Mouse (Mus musculus): ENCODE measurements around the gene Atxn1. TPM values are rescaled to one million over a fixed set of nuclear protein-coding genes. Genes with fewer than 3 reads are reported as not detected.

The Atxn1 gene
- polyA plus RNA-seq, 1 experiment = 16.7 TPM

DNA sequence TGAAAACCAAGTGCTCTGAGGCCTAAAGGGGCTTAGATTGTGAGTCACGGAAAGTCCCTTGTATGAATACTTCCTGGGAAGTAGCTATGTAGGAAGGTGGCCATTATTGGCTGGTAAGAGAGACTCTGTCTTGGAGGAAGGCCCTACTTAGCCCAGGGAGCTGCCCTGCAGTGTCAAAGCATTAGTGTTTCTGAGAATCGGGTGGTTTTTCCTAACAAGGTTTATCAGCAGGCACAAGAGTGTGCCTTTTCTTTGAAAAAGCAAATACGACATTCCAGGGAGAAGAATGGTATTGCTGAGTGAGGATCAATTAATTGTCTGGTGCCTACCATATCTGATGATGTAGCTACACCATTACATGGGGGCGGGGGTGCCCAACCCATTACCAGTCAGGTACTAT, 417.9 kb downstream of the Atxn1 start:
- H3K4me3 ChIP-seq (replicated peaks; ENCODE audit: extremely low read depth, low read depth, low read length) = no peak overlapping the region
- no peak for DNase-seq
- WGBS = 81% methylated on average over 4 of the region's 4 CpGs
- TF ChIP-seq CTCF (IDR thresholded peaks at IDR 0.05; ENCODE audit: insufficient read depth, low read length) = no peak
- TF ChIP-seq POLR2A (IDR thresholded peaks at IDR 0.05; ENCODE audit: borderline replicate concordance, extremely low read depth, low read depth, low read length) = no peak
- no peaks in the 10 kb centered on the region for H3K4me1 ChIP-seq (ENCODE audit: control insufficient read depth, insufficient read depth, low read length)

DNA sequence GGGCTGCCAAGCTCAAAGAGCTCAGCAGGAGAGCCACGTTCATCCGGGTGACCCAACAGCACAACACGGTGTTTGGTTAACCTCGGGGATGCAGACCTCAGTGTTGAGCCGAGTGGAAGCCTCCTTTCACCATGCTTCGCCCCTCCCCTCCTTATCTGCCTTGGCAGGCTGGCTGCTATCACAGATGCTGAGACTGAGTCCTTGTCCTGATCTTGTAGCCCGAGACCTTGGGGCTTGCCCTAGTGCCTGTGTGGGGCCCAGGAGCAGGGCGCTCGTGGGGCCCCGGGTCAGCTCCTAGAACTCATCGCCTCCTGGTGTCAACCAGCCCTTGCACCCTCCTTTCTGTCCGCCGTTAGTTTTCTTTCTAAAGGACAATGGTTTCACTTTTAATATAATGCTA, 418.8 kb downstream of the Atxn1 start:
- no peak for DNase-seq
- Histone ChIP-seq H3K4me1 (ENCODE audit: control insufficient read depth, insufficient read depth, low read length) (no peaks in the 10 kb centered on the region), H3K4me3 (replicated peaks; ENCODE audit: extremely low read depth, low read depth, low read length) (no peak overlapping the region)
- 78% methylated on average over 13 of the region's 13 CpGs for WGBS
- TF ChIP-seq CTCF (IDR thresholded peaks at IDR 0.05; ENCODE audit: insufficient read depth, low read length) (no peak), POLR2A (IDR thresholded peaks at IDR 0.05; ENCODE audit: borderline replicate concordance, extremely low read depth, low read depth, low read length) (no peak)

DNA sequence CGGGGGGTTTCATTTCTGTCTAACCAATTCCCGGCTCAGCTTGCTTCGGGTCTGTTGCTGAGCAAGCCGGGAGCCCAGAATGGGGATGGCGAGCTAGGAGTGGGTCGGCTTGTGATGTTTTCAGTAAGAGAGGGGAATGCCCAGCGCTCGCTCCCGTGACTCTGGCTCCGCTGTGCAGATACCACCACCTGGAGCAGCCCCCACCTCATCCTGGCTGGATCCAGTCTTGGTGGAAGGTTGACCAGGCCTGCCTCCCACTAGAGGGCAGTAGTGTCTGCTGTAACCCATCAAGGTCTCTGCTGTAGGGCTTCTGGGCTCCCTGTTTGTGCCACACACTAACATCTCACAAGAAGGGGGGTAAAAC, 425.6 kb downstream of the Atxn1 start:
- WGBS = 28% methylated on average over 10 of the region's 10 CpGs
- TF ChIP-seq CTCF (IDR thresholded peaks at IDR 0.05; ENCODE audit: insufficient read depth, low read length) = peak; percentile 86
- no peak for TF ChIP-seq POLR2A (IDR thresholded peaks at IDR 0.05; ENCODE audit: borderline replicate concordance, extremely low read depth, low read depth, low read length)
- H3K4me3 ChIP-seq (replicated peaks; ENCODE audit: extremely low read depth, low read depth, low read length) = no peak overlapping the region
- peak; percentile 68 for DNase-seq
- H3K4me1 ChIP-seq (ENCODE audit: control insufficient read depth, insufficient read depth, low read length) = peaks cover 3% of the 10 kb centered on the region; the same call in 1 of the 2 replicates

DNA sequence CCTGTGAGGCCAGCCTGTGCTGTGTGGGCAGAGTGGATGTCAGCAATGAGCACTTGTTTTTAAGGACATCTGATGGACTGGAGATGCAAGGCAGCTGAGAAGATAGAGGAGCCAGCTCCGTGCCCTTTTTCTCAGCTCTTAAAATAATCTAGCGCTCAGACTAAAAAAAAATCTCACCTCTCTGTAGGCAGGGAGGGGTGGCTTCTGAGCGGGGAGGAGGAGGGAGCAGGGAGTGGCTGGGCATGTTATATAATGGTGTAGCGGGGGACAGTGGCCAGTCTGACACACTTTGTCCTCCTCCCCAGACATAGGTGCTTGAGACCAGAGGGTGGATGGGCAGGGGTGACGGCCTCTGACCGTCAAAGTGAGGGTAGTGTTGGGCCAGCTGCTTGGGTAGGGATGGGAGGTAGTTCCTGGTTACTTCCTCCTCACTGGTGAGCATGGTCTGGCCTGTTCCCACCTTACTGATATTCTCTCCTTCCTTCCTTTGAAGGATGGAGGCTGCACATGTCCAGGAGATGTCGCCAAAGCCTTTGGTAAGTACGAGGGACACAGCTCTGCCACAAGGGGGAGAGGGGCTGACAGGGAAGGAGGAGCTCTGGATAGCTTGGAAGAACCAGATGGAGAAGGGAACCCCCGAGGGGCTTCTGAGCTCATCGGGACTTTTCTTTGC, 426.1 kb downstream of the Atxn1 start:
- Histone ChIP-seq H3K4me1 (ENCODE audit: control insufficient read depth, insufficient read depth, low read length) (peaks cover 3% of the 10 kb centered on the region; the same call in 1 of the 2 replicates), H3K4me3 (replicated peaks; ENCODE audit: extremely low read depth, low read depth, low read length) (no peak overlapping the region)
- no peak for TF ChIP-seq POLR2A (IDR thresholded peaks at IDR 0.05; ENCODE audit: borderline replicate concordance, extremely low read depth, low read depth, low read length)
- peak; percentile 78 for TF ChIP-seq CTCF (IDR thresholded peaks at IDR 0.05; ENCODE audit: insufficient read depth, low read length)
- WGBS = 30% methylated on average over 10 of the region's 10 CpGs
- peak; percentile 40 for DNase-seq

DNA sequence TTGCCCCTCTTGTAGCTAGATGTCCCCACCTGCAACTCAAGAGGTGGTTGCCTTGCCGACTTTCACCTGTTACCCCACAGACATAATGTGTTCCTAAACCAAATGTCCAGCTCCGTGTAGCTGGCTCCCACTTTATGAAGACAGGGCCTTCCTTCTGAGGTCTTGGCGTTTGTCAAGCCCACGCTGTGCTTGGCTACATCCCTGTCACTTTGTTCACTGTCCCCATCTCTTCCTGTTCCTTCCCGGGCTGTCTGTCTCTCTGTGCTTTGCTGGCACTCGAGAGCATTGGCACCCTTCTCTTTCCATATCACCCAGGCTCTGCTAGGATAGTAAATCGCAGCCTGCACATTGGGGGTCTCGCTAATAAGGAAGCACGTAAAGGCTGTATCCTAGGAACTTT, 426.7 kb downstream of the Atxn1 start:
- TF ChIP-seq CTCF (IDR thresholded peaks at IDR 0.05; ENCODE audit: insufficient read depth, low read length) (no peak), POLR2A (IDR thresholded peaks at IDR 0.05; ENCODE audit: borderline replicate concordance, extremely low read depth, low read depth, low read length) (no peak)
- Histone ChIP-seq H3K4me3 (replicated peaks; ENCODE audit: extremely low read depth, low read depth, low read length) (no peak overlapping the region), H3K4me1 (ENCODE audit: control insufficient read depth, insufficient read depth, low read length) (peaks cover 3% of the 10 kb centered on the region; the same call in 1 of the 2 replicates)
- DNase-seq = no peak
- 64% methylated on average over 9 of the region's 9 CpGs for WGBS

DNA sequence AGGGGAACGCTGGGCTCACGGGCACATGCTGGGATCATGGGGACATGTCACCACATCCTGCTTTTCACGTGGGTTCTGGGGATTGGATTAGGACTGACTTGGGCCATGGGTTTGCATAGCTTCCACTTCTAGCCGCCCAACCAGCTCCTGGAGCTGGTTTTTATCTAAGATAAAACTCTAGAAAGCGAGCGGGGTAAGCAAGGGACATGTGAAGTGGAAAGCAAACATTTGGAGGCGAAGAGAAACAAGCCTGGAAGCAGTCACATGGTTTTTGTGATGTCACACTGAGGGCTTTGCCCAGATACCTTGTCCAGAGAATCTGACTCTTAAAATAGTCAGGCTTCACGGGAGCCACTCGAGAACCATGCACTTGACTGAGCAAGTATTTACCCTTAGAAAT, 427.7 kb downstream of the Atxn1 start:
- WGBS = 64% methylated on average over 9 of the region's 9 CpGs
- peaks cover 3% of the 10 kb centered on the region; the same call in 1 of the 2 replicates for H3K4me1 ChIP-seq (ENCODE audit: control insufficient read depth, insufficient read depth, low read length)
- peak; percentile 66 for DNase-seq
- no peak overlapping the region for H3K4me3 ChIP-seq (replicated peaks; ENCODE audit: extremely low read depth, low read depth, low read length)
- TF ChIP-seq CTCF (IDR thresholded peaks at IDR 0.05; ENCODE audit: insufficient read depth, low read length) (no peak), POLR2A (IDR thresholded peaks at IDR 0.05; ENCODE audit: borderline replicate concordance, extremely low read depth, low read depth, low read length) (no peak)

DNA sequence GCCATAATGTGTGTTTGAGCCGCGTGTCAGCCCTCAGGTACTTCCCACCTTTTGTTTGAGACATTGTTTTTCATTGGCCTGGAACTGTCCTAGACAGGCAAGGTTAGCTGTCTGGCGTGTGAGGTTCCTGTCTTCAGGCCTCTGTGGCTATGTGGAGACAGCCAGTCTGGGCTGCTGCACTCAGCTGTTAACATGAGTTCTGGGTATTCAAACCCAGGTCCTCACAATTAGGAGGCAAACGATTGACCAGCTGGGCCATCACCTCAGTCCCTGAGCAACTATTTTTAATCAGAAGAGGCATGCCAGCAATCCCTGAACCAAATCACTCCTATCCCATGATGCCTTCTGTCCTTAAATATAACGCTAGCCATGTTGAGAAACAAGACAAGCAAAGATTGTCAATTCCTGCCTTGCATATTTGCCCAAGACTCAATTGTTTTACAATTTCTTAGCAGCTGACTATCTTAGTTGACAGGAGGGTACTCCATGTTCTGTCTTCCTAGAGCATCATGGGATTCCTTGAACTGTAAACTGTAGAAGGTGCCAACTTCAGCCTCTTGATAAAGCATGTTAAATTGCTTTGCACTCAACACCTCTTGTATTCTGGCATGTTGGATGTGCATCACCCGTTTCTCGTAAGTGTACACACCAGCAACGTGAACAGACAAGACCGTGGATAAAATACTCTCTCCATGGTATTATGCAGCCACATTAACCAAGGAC, 428.9 kb downstream of the Atxn1 start:
- H3K4me1 ChIP-seq (ENCODE audit: control insufficient read depth, insufficient read depth, low read length) = peaks cover 3% of the 10 kb centered on the region; the same call in 1 of the 2 replicates

DNA sequence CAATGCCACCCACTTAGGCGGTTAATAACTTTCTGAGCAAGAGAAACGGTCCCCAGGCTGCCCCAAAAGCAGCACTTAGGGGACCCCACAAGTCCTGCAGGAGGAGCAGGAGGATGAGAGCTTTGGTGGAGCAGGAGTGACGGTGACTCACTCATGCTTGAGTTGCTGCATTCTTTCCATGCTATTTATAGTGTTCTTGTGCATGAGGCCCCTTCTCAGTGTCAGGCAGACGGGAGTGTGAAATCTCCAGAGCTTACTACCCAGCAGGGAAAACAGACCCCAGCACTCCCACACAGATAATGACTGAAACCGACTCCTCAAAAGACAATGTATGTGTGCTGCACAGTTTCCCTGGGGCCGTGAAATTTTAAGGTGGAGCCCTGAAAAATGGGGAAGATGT, 434.1 kb downstream of the Atxn1 start:
- H3K4me3 ChIP-seq (replicated peaks; ENCODE audit: extremely low read depth, low read depth, low read length) = no peak overlapping the region
- H3K4me1 ChIP-seq (ENCODE audit: control insufficient read depth, insufficient read depth, low read length) = no peaks in the 10 kb centered on the region; the same call in 1 of the 2 replicates
- DNase-seq = peak; percentile 27
- WGBS = 33% methylated on average over 6 of the region's 6 CpGs
- no peak for TF ChIP-seq POLR2A (IDR thresholded peaks at IDR 0.05; ENCODE audit: borderline replicate concordance, extremely low read depth, low read depth, low read length)
- TF ChIP-seq CTCF (IDR thresholded peaks at IDR 0.05; ENCODE audit: insufficient read depth, low read length) = no peak

More for the DNA sequence above, 428.9 kb downstream of the Atxn1 start:
- no peak for DNase-seq
- H3K4me3 ChIP-seq (replicated peaks; ENCODE audit: extremely low read depth, low read depth, low read length) = no peak overlapping the region
- 80% methylated on average over 9 of the region's 9 CpGs for WGBS
- TF ChIP-seq CTCF (IDR thresholded peaks at IDR 0.05; ENCODE audit: insufficient read depth, low read length) = no peak
- no peak for TF ChIP-seq POLR2A (IDR thresholded peaks at IDR 0.05; ENCODE audit: borderline replicate concordance, extremely low read depth, low read depth, low read length)

DNA sequence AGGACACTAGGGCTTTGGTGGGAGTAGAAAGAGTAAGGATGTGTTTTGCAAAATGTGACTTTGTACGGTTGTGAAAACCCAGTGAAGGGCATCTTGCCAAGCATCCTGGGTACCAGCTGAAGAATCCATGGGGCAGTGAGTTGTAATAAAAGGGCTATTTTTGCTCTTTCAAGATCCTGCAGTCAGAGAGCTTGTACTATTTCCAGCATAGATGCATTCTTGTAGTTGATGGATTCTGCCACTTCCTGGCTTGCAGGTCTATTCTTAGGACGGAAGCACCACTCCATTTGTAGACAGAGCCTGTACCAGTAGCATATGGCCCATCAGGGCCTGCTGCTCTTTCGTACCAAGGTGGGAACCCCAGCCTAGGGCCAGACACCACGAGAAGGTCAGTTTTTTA, 436.0 kb downstream of the Atxn1 start:
- TF ChIP-seq CTCF (IDR thresholded peaks at IDR 0.05; ENCODE audit: insufficient read depth, low read length) = no peak
- no peak for TF ChIP-seq POLR2A (IDR thresholded peaks at IDR 0.05; ENCODE audit: borderline replicate concordance, extremely low read depth, low read depth, low read length)
- DNase-seq = no peak
- Histone ChIP-seq H3K4me3 (replicated peaks; ENCODE audit: extremely low read depth, low read depth, low read length) (no peak overlapping the region), H3K4me1 (ENCODE audit: control insufficient read depth, insufficient read depth, low read length) (no peaks in the 10 kb centered on the region; the same call in 1 of the 2 replicates)
- WGBS = 63% methylated on average over 4 of the region's 4 CpGs

Measured in lung, adult 2 months (tissue).